Mouse (Mus musculus) megakaryocyte-erythroid progenitor cell, adult 5-6 weeks (primary cell): ENCODE results near the gene Srek1ip1. TPM values are rescaled to one million over a fixed set of nuclear protein-coding genes. Genes with fewer than 3 reads are reported as not detected.
A peak's percentile ranks its signal among the peaks of the same experiment; 100 is the strongest.

ENCODE experiments used
- ATAC-seq: replicated peaks from 2 replicates; pipeline ENCODE4 v1.8.0; 2016; ENCODE audit warnings: mild to moderate bottlenecking, inconsistent platforms; ENCODE audit not compliant: severe bottlenecking, poor library complexity, low FRiP score, low TSS enrichment
- total RNA-seq, 2 experiments: library from RNA; stranded (forward) in 1 of 2; stranded (reverse) in 1 of 2; fragments of 200-1000, 215-1000 nt in 1 of 2; fragments of >200 nt in 1 of 2; fragmentation: Nextera tagmentation in 1 of 2; gene quantifications; 2 replicates each; pipeline ENCODE4 v1.2.3; 2014 to 2017

Gene Srek1ip1
- total RNA-seq (2014; fragmentation: Nextera tagmentation) = 24.4 and 31.2 TPM in 2 replicates
- total RNA-seq (2017) = 29.7 and 43.5 TPM in 2 replicates

DNA sequence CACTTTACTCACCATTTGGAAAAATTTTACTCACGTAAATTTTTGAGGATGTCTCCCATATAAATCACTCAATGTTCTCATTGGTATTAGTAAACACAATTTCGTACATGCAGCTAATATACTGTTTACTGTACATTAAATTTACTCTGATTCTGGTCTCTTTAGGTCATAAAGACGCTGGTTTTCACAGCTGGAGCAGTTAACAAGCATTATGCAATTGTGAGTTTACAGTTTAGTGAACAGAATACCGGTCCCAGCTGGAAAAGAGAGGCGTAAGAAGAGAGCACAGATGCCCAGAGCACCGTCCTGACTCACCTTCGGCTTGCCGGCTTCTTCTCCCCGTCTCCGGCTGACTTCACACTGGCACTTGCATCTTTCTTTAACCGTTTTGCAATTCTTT, at the start of gene Srek1ip1:
Gene Srek1ip1 (plus strand): TSS at position 301 of the 400 bp plus-strand sequence.
- ATAC-seq = no peak

DNA sequence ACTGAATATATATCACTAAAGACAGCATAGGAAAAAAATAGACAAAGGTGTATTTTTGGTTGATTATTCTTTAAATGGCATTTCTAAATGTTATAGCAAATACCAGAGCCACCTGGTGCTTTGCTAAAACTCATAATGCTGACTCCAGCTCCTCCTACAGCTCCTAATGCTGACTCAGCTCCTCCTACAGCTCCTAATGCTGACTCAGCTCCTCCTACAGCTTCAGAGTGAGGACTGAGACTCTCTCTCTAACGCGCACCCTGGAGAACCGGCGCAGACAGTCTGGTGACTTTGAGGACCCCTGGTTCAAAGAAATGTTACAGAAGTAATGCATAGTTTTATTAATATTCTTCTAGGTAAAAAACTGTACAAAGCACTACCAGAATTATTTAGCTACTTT, 49.4 kb upstream of the Srek1ip1 start:
- no peak for ATAC-seq

DNA sequence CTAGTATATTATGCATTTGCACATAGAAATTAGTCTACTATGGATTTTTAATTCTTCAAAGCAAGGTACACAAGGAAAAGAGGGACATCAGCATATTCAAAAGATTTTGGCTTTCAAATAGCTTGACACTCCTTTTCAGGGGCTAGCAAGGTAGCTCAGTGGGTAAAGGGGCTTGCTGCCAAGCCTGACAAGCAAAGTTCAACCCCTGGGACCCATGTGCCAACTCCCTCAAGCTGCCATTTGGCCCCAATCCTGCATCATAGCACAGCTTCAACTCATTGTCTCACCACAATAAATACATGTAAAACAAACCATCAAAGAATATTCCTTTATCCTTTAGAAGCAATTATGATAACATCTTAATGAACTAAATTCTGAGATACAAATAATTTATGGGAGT, 45.3 kb upstream of the Srek1ip1 start:
- ATAC-seq = no peak

DNA sequence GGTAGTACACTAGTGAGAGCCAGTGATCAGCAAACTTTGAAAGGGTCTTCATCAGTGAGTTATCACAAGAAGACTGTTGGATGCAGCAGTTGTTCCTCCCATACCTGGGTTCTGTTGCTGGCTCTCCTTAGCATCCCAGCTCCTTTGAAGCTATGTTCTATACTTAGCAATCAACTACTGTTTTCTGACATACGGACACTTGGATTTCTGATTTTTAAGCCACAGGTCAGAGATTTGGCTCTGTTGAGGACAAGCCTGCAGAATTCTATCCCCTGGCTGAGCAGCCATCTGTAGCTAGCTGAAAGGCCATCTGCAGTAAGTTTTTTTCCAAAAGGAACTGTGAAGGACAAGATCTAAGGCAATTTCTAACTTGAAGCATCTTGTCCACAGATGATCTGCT, 32.9 kb upstream of the Srek1ip1 start:
- no peak for ATAC-seq

GRCm38 (mm10) chr13:104762401-104762800, 29.9 kb upstream of the Srek1ip1 start:
- no peak for ATAC-seq

DNA sequence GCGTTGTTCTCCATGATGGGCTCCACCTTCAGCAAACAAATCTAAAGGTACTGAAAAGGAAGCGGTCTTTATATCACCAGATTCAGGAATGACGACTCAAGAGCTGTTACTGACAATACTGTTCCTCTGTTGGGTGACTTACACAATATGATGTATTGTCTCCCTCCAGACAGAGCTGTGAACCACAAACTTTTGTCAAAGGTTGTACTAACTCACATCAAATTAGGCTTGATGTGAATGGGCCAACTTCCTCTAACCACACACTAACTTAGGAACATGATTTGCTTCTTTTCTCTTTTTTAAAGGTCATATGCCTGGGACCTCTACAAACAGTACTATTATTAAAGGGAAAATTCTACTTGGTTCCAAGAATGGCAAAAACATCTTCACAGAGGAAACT, 29.1 kb upstream of the Srek1ip1 start:
- no peak for ATAC-seq

GRCm38 (mm10) chr13:104779104-104779670, 13.1 kb upstream of the Srek1ip1 start:
- ATAC-seq = no peak; the same call in 1 of the 2 replicates

DNA sequence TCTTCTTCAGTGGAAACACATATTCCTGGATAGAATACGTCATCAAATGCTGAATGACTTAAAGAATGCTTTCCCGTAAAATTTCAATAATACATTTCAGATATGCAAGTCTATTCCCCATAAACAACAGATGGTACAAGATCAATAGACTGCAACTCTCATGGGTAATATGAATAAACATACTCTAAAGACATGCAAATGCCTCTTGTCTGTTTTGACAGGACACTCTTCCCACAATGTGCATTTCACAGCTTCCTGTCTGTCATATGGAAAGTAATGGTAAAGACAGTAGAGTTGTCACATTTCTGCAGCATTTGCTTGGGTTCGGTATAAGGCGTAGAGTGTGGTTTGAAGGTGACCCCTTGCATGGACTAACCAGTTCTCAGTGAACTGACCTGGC, 5.0 kb upstream of the Srek1ip1 start:
- no peak for ATAC-seq

- ATAC-seq = peak; percentile 81
Measured at GRCm38 (mm10) chr13:104789663-104790062, 2.6 kb upstream of the Srek1ip1 start.

- no peak for ATAC-seq
Measured at GRCm38 (mm10) chr13:104794421-104794820, 2.1 kb downstream of the Srek1ip1 start.

DNA sequence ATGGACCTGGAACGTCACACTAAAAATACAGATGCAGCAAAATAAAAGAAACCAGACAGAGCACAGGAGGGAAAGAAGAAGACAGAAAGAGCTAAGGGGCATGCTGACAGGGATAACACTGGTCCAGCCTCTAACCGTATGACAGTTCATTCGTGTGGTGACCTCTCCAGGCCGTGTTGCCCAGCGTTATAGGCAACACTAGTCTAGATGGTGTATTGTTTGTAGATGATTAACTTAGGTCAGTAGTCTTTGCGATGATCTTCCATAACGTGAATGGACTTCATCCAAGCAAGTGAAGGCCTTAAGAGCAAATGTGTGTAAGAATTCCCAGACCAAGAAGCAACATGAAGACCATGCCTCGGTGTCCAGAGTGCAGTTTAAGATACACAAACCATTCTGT, 6.8 kb downstream of the Srek1ip1 start:
- ATAC-seq = no peak

DNA sequence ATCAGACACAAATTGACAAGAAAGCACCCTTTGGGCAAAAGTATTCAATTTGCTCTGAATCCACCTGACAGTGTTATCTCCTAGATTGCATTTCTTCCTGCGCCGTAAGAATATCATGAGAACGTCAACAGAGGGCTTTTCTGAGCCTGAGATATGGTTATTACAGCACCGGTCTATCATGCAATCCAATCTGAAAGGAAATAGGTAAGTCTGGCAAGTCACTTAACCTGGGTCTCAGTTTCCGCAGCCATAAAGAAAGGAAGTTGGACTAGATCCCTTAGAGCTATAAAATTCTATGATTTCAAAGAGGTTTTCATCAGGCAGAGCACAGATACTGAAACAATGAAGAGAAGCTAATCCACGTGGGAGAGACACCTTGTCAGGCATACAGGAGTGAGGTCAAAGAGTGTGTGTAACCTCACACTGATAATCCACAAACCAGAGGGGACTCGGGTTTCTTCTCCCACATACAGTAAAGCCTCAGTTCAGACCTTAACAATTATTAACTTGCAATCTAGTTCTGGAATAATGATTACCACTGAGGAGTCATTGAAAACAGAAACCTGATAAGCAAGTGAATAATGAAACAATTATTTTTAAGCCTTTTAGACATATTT, 7.4 kb downstream of the Srek1ip1 start:
- no peak for ATAC-seq

GRCm38 (mm10) chr13:104805681-104806080, 13.4 kb downstream of the Srek1ip1 start:
- ATAC-seq = peak; percentile 67

- peak; percentile 31 for ATAC-seq
Measured at GRCm38 (mm10) chr13:104816270-104816634, 24.0 kb downstream of the Srek1ip1 start.

DNA sequence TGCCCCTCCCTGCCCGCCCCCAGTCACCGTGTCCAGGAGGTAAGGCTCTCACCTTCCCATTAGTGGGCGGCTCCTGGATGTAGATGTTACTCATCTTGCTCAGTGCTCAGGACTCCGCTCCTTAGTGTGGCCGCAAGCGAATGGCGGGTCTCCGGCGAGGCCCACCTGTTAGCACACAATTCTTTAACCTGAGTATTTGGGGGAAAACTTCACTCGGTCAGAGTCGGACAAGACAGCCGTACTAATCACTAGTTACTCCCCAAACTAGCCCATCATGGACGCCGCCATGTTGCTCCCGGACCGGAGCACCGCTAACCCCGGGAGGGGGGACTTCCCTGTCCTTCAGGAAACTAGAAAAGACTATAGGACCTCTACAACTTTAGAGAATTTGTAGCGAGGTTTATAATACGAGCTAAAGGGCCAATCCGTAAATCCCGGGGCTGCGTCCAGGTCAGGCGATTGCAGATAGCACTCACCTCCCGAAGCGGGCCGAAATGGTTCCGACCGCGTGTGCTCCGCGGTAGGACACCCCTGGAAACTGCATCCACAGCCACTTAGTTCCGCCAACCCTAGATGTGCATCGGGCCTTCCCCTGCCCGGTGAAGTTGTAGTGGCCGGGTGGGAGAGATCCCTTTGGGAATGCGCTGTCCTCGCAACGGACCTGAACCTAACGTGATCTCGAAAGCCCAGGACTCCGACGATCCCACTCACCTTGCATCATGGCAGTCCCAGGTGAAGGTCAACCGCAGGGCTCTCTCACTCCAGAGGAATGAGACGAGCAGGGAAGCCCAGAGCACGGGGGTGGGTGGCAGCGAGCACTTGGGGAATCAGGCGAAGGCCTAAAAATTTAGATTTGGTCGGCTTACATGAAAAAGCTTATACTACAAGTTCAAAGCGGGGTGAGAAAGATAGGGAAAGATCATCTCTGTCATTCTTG, 24.6 kb downstream of the Srek1ip1 start, which contains the start of gene Cwc27:
Gene Cwc27 (minus strand): TSS at position 508 of the 937 bp plus-strand sequence.
- peak; percentile 83 for ATAC-seq

- 0 out of 2 replicates have a peak, but pooled peaks have one; percentile 13 for ATAC-seq
Measured at GRCm38 (mm10) chr13:104817696-104818095, 25.4 kb downstream of the Srek1ip1 start.

- ATAC-seq = no peak
Measured at GRCm38 (mm10) chr13:104821192-104821591, 28.9 kb downstream of the Srek1ip1 start.

DNA sequence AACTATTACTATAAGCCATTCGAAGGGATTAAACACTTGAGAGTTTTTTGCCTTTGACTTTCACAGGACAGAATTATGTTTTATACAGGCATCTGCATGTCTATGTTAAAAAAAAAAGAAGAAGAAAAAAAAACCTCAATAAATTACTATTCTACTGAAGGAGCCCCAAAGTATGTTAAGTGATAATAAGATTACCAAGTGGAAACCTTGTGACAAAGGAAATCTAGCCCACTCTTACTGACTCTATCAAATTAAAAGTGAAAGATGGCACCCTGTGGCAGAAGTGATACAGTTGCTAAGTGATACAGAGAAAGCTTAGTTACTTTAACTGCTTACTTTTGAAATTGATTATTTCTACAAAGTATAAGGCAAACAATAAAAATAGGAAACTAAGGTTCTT, 29.6 kb downstream of the Srek1ip1 start:
- peak; percentile 32 for ATAC-seq

- peak; percentile 33 for ATAC-seq
Measured at GRCm38 (mm10) chr13:104822411-104822838, 30.1 kb downstream of the Srek1ip1 start.

DNA sequence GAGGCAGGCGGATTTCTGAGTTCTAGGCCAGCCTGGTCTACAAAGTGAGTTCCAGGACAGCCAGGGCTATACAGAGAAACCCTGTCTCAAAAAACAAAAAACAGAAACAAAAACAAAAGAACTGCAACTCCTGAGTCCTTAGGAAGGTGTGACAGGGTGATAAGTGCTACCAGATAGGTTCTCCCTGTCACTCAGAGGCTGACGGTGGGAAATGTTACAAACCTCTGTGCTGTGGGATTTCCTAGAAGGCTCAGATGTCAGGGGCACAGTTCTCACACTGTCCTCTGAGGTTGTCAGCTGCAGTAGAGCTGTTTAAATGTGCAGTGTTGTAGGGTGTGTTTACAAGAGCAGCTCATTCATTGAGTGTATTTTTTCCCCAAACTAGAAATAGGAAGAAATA, 33.2 kb downstream of the Srek1ip1 start:
- 0 out of 2 replicates have a peak, but pooled peaks have one; percentile 32 for ATAC-seq
